Mouse (Mus musculus): ENCODE results near the gene Slc39a1. TPM values are rescaled to one million over a fixed set of nuclear protein-coding genes. Genes with fewer than 3 reads are reported as not detected.

Slc39a1 gene
- total and polyA plus RNA-seq, 3 experiments: 57.3 to 75.5 (median 67.6) TPM

DNA sequence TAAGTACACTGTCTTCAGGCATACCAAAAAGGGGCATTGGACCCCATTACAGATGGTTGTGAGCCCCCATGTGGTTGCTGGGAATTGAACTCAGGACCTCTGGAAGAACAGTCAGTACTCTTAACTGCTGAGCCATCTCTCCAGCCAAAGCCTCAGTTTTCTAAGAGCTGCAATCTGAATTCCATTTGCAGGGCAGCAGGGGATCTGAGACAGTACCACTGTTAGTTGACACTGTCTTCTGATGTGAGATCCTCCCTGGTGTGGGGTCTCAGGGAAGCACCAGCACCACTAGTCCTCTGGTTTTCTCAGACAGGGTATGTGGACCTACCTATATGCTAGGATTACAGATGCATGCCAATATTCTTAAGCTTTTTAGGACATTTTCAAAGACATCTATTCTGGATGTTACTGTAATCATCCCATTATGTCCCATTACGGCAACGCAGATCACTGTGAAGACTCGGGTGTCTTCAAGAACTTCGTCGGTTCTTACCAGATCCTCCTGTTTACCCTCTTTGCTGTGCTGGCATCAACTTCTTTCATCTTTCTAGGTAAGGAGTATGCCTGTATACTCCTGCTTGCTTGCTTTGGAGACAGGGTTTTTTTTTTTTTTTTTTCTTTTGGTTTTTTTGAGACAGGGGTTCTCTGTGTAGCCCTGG is 37.9 kb upstream of the Slc39a1 start:
- Histone ChIP-seq H3K4me3 (no peak overlapping the region), H3K27ac (no peak overlapping the region), H3K27me3 (ENCODE audit: control insufficient read depth, insufficient read depth, low read length) (no peaks in the 10 kb centered on the region), H3K9ac (ENCODE audit: low read depth, low read length) (no peak overlapping the region), H3K79me2 (replicated peaks; ENCODE audit: control insufficient read depth, insufficient read depth, low read length) (peaks cover 2% of the 10 kb centered on the region; the same call in 1 of the 2 replicates), H3K4me1 (ENCODE audit: control insufficient read depth, insufficient read depth, low read length) (peaks cover 8% of the 10 kb centered on the region), H3K36me3 (ENCODE audit: control insufficient read depth, insufficient read depth, low read length) (peaks cover 25% of the 10 kb centered on the region)
- TF ChIP-seq POLR2A (IDR thresholded peaks at IDR 0.05; ENCODE audit: insufficient read depth, low read depth, low read length) (peak; percentile 20; the same call in 1 of the 2 replicates), CTCF (IDR thresholded peaks at IDR 0.05) (no peak), EP300 (IDR thresholded peaks at IDR 0.05; ENCODE audit: insufficient read depth, low read depth, low read length) (no peak)
- intact Hi-C loops (cut with DNase I): loop anchor here (5.0 kb wide), 1 partner anchor 57 kb away; the partner anchor contains the start of gene Dennd4b
- WGBS: 88% methylated on average over 5 of the region's 5 CpGs
- DNase-seq: no peak

DNA sequence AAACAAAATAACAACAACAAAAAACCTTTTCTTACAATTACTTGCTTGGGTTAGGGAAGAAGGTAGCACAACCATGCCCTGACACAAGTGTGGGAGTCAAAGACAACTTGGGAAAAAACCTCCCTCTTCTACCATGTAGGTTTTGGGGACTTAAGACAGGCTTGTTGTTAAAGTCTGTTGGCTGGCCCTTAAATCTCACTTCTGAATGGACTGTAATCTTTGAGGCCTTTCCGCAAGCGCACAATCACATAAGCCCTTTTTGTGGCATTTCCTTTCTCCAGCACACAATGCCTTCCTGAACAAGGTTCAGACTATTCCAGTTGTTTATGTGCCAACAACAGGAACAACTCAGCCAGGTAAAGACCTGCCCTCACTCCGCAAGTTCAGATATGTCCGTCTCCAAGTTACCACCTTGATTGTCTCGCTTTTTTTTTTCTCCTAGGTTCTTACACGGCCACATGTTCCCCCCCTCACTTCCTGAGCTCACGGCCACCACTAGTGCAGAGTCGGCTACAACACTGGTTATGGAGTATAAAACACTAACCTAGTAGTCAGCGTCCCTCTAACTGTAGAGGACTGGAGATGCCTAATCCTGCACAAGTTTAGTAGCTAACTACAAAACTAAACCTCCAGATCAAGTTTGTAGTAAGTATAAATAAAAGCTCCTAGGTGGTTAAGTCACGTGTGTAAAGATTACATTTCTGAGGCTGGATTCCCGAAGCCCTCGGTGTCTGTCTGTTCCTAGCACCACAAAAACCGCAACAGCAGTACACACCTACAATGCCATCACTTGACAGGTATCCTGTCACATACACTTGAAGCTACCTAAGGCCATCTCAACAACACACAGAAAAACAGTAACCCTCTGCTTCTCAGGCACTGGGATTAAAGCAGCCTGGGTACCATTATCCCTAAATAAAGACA is 36.2 kb upstream of the Slc39a1 start:
- 39% methylated on average over 13 of the region's 13 CpGs for WGBS
- no peaks in the 10 kb centered on the region for H3K27me3 ChIP-seq (ENCODE audit: control insufficient read depth, insufficient read depth, low read length)
- H3K79me2 ChIP-seq (replicated peaks; ENCODE audit: control insufficient read depth, insufficient read depth, low read length): peaks cover 2% of the 10 kb centered on the region; the same call in 1 of the 2 replicates
- TF ChIP-seq POLR2A (IDR thresholded peaks at IDR 0.05; ENCODE audit: insufficient read depth, low read depth, low read length) (no peak), EP300 (IDR thresholded peaks at IDR 0.05; ENCODE audit: insufficient read depth, low read depth, low read length) (no peak), CTCF (IDR thresholded peaks at IDR 0.05) (no peak)
- H3K27ac ChIP-seq: no peak overlapping the region
- intact Hi-C loops (cut with DNase I): loop anchor here (5.0 kb wide), 1 partner anchor 56 kb away; the partner anchor contains the start of gene Dennd4b
- no peak for DNase-seq
- peak overlapping the region; percentile 98 for H3K4me3 ChIP-seq
- H3K36me3 ChIP-seq (ENCODE audit: control insufficient read depth, insufficient read depth, low read length): peaks cover 25% of the 10 kb centered on the region
- peak overlapping the region; percentile 34; the same call in 1 of the 2 replicates for H3K9ac ChIP-seq (ENCODE audit: low read depth, low read length)
- H3K4me1 ChIP-seq (ENCODE audit: control insufficient read depth, insufficient read depth, low read length): peaks cover 8% of the 10 kb centered on the region

DNA sequence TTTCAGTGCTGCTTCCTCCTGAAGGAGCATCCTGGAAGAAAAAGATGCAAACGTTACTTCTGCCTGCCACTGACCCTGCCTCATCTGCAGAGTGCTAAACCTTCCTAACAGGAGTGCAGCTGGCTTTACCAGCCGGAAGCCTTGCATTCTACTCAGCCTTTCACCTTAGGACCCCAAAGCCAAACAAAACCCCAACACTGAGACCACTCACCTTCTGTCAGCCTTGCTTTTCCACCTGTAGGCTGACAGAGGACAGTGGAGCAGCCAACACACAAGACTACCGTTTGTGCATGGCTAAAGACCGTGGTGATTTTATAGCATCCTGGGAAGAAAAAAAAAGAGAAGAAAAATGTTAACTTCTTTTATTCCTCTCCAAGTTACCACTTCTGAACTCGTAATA is 35.2 kb upstream of the Slc39a1 start:
- H3K4me1 ChIP-seq (ENCODE audit: control insufficient read depth, insufficient read depth, low read length): peaks cover 8% of the 10 kb centered on the region
- H3K27ac ChIP-seq: peak overlapping the region; percentile 96
- H3K4me3 ChIP-seq: peak overlapping the region; percentile 98
- peaks cover 2% of the 10 kb centered on the region; the same call in 1 of the 2 replicates for H3K79me2 ChIP-seq (replicated peaks; ENCODE audit: control insufficient read depth, insufficient read depth, low read length)
- WGBS: 7% methylated on average over 5 of the region's 5 CpGs
- no peaks in the 10 kb centered on the region for H3K27me3 ChIP-seq (ENCODE audit: control insufficient read depth, insufficient read depth, low read length)
- H3K36me3 ChIP-seq (ENCODE audit: control insufficient read depth, insufficient read depth, low read length): peaks cover 25% of the 10 kb centered on the region
- no peak for DNase-seq
- TF ChIP-seq POLR2A (IDR thresholded peaks at IDR 0.05; ENCODE audit: insufficient read depth, low read depth, low read length) (no peak), EP300 (IDR thresholded peaks at IDR 0.05; ENCODE audit: insufficient read depth, low read depth, low read length) (no peak), CTCF (IDR thresholded peaks at IDR 0.05) (no peak)
- H3K9ac ChIP-seq (ENCODE audit: low read depth, low read length): peak overlapping the region; percentile 22
- intact Hi-C loops (cut with DNase I): loop anchor here (5.0 kb wide), 1 partner anchor 55 kb away; the partner anchor contains the start of gene Dennd4b

DNA sequence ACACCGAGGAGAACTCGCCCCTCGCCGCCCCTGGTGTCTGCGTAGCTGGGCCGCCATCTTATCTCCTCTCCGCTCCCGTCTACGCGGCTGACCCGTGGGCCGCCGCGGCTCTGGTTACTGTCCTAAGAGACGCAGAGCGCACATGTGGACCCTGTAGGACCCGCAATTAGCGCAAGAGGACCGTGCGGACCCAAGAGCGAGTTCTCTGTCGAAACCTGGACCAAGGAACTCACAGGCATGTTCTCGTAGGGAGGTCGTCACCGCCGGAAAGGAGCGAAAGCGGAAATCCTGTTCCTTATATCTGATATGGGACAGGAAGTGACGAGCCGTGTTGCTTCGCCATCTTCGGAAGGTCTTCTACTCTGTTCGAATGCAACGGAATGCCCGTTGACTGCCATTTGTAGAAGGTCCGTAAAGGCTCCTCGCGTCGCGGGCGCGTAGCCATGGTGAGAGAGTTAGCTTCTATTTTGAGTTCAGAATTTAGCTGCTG is 34.5 kb upstream of the Slc39a1 start, which contains the start of the genes Rps27 and Rab13:
TSS of gene Rps27 (minus strand) at position 275 of the 490 bp plus-strand sequence.
TSS of gene Rab13 (plus strand) at position 319 of the 490 bp plus-strand sequence.
- peaks cover 8% of the 10 kb centered on the region for H3K4me1 ChIP-seq (ENCODE audit: control insufficient read depth, insufficient read depth, low read length)
- DNase-seq: peak; percentile 87 to 92
- H3K79me2 ChIP-seq (replicated peaks; ENCODE audit: control insufficient read depth, insufficient read depth, low read length): peaks cover 2% of the 10 kb centered on the region; the same call in 1 of the 2 replicates
- WGBS: under 1% methylated on average over 42 of the region's 42 CpGs
- peak within 1 kb of the TSS; percentile 80 for H3K9ac ChIP-seq (ENCODE audit: low read depth, low read length)
- peak; percentile 100 for TF ChIP-seq POLR2A (IDR thresholded peaks at IDR 0.05; ENCODE audit: insufficient read depth, low read depth, low read length)
- peak; percentile 91 for TF ChIP-seq EP300 (IDR thresholded peaks at IDR 0.05; ENCODE audit: insufficient read depth, low read depth, low read length)
- TF ChIP-seq CTCF (IDR thresholded peaks at IDR 0.05): no peak
- intact Hi-C loops (cut with DNase I): loop anchor here (5.0 kb wide), 1 partner anchor 54 kb away; the partner anchor contains the start of gene Dennd4b
- peak within 1 kb of the TSS; percentile 98 for H3K4me3 ChIP-seq
- peak within 1 kb of the TSS; percentile 96 for H3K27ac ChIP-seq
- peaks cover 25% of the 10 kb centered on the region for H3K36me3 ChIP-seq (ENCODE audit: control insufficient read depth, insufficient read depth, low read length)
- H3K27me3 ChIP-seq (ENCODE audit: control insufficient read depth, insufficient read depth, low read length): no peaks in the 10 kb centered on the region

DNA sequence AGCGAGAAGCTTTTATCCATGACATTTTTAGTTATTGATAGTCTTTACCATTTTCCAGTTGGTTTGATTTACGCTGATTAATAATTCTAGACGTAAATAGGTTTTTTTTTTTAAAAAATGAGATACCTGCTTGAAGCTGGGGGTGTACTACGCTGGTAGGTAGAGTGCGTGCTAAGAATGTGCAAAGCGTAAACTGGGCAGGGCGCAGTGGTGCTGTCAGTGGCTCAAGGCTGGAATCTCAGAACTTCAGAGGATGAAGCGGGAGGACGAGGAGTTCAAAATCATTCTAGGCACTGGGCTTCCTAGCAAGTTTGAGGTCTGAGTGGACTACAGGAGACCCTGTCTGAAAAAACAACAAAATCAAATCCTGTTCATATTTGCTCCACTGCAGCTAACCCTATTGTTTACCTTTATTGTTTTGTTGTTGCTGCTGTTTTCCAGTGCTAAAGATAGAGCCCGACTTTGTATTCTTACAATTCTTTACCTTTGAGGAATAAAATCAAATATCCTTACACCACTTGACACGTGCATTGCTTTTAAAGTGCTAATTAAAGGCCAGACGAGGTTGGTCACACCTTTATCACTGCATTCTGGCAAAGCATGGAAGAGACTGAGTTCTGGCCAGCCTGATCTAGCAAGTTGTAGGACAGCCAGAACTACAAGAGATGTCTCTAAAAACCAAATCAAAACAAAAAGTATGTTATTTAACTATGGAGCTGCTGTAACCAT is 33.9 kb upstream of the Slc39a1 start:
- WGBS: 14% methylated on average over 12 of the region's 12 CpGs
- peak in 1 of 2 experiments; percentile 31 for DNase-seq
- TF ChIP-seq CTCF (IDR thresholded peaks at IDR 0.05) (no peak), EP300 (IDR thresholded peaks at IDR 0.05; ENCODE audit: insufficient read depth, low read depth, low read length) (no peak), POLR2A (IDR thresholded peaks at IDR 0.05; ENCODE audit: insufficient read depth, low read depth, low read length) (no peak)

More for the DNA sequence above, 33.9 kb upstream of the Slc39a1 start:
- Histone ChIP-seq H3K27me3 (ENCODE audit: control insufficient read depth, insufficient read depth, low read length) (no peaks in the 10 kb centered on the region), H3K4me1 (ENCODE audit: control insufficient read depth, insufficient read depth, low read length) (peaks cover 8% of the 10 kb centered on the region), H3K79me2 (replicated peaks; ENCODE audit: control insufficient read depth, insufficient read depth, low read length) (peaks cover 2% of the 10 kb centered on the region; the same call in 1 of the 2 replicates), H3K36me3 (ENCODE audit: control insufficient read depth, insufficient read depth, low read length) (peaks cover 25% of the 10 kb centered on the region), H3K9ac (ENCODE audit: low read depth, low read length) (0 out of 2 replicates have a peak overlapping the region, but pooled peaks have one; percentile 11), H3K27ac (peak overlapping the region; percentile 96), H3K4me3 (peak overlapping the region; percentile 98)
- intact Hi-C loops (cut with DNase I): loop anchor here (5.0 kb wide), 1 partner anchor 53 kb away; the partner anchor contains the start of gene Dennd4b
